Mouse (Mus musculus): ENCODE measurements around the gene Stat3.

DNA sequence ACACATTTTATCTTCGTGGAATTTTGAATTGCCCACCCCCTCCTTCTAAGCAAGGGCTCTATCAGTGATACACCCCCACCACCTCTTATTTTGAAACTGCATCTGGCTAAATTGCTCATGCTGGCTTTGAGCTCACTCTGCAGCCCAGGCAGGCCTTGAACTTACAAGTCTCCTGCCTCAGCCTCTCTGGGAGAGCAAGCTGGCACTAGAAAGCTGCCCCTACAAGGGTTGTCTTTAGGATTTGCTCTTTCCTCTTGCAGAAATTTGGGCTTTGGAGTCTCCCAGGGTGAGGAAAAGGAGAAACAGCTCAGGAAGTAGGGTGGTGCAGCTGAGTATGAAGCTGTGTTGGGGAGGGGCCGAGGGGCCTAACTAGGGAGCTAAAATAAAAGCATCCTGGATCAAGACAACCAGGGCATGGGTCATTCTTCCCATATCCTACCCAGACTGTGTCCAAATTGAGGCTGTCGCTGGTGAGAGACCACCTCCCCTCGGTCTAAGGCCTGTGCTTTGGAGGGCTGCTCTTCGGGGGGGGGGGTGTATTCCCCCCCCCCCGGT, 18.7 kb upstream of the Stat3 start:
- no peak for TF ChIP-seq CTCF (IDR thresholded peaks at IDR 0.05; ENCODE audit: low read depth)
- no peak for TF ChIP-seq EP300 (optimal IDR thresholded peaks at IDR 0.05)
